Mouse (Mus musculus) hindbrain, embryonic 13.5 days (tissue): Measurements from ENCODE around the gene Olfr1053. TPM values are rescaled to one million over a fixed set of nuclear protein-coding genes. Genes with fewer than 3 reads are reported as not detected.
"Not testable (repeated sequence)": the region's sequence is repeated elsewhere in the genome, so short reads cannot be mapped to it uniquely, and the experiment has no call there.

Experiments
- ATAC-seq: fragments of 200-750 bp; cut with Nextera tagmentation; 2 replicates; pipeline ENCODE4 v1.8.0; 2017; ENCODE audit warnings: moderate TSS enrichment; ENCODE audit not compliant: low FRiP score
- H3K27ac ChIP-seq: fragments of 300-500 bp; sonication (generic); 2 replicates; pipeline ENCODE4 v1.5.1; 2015; ENCODE audit warnings: inconsistent platforms, mild to moderate bottlenecking, moderate library complexity
- H3K27me3 ChIP-seq: fragments of 300-500 bp; sonication (generic); 2 replicates; pipeline ENCODE4 v1.6.1; 2015; ENCODE audit warnings: mild to moderate bottlenecking, inconsistent platforms
- H3K36me3 ChIP-seq: fragments of 300-500 bp; sonication (generic); 2 replicates; pipeline ENCODE4 v1.6.1; 2015; ENCODE audit warnings: mild to moderate bottlenecking, inconsistent platforms
- H3K4me1 ChIP-seq: fragments of 300-500 bp; sonication (generic); replicated peaks from 2 replicates; pipeline ENCODE4 v1.6.1; 2015; ENCODE audit warnings: inconsistent platforms
- H3K4me2 ChIP-seq: fragments of 300-500 bp; sonication (generic); 2 replicates; pipeline ENCODE4 v1.6.1; 2015; ENCODE audit warnings: inconsistent platforms, mild to moderate bottlenecking, moderate library complexity
- H3K4me3 ChIP-seq: fragments of 300-500 bp; sonication (generic); 2 replicates; pipeline ENCODE4 v1.5.1; 2015; ENCODE audit warnings: mild to moderate bottlenecking, inconsistent platforms
- H3K9ac ChIP-seq: fragments of 300-500 bp; sonication (generic); 2 replicates; pipeline ENCODE4 v1.6.1; 2015; ENCODE audit warnings: mild to moderate bottlenecking, inconsistent platforms
- H3K9me3 ChIP-seq: fragments of 300-500 bp; sonication (generic); 2 replicates; pipeline ENCODE4 v1.6.1; 2016; ENCODE audit warnings: inconsistent platforms
- WGBS: fragments of 180-500 bp; shearing (Covaris S2); methylation state at CpG from one replicate; pipeline ENCODE4 v1.1.7; 2015; 5-methylcytosine and 5-hydroxymethylcytosine counted together
- polyA plus RNA-seq: library from polyadenylated mRNA; unstranded; fragments of >200 nt; fragmentation: Nextera tagmentation; extraction: Ambion mirVana; gene quantifications from 2 replicates; pipeline ENCODE4 v1.2.1, GENCODE M21; 2015

Olfr1053 gene
- not detected in 2 replicates for polyA plus RNA-seq

- Histone ChIP-seq H3K4me3 (no peak within 1 kb of the TSS), H3K4me2 (no peak within 1 kb of the TSS), H3K9ac (no peak within 1 kb of the TSS), H3K4me1 (no peaks in the 10 kb centered on the region), H3K36me3 (no peaks in the 10 kb centered on the region), H3K9me3 (no peaks in the 10 kb centered on the region), H3K27me3 (no peaks in the 10 kb centered on the region), H3K27ac (no peak within 1 kb of the TSS)
- ATAC-seq = no peak
- WGBS = 68% methylated on average over 3 of the region's 3 CpGs
Observed at GRCm38 (mm10) chr2:86315184-86315583, at the start of gene Olfr1053. Olfr1053 (minus strand) TSS chr2:86315284.

DNA sequence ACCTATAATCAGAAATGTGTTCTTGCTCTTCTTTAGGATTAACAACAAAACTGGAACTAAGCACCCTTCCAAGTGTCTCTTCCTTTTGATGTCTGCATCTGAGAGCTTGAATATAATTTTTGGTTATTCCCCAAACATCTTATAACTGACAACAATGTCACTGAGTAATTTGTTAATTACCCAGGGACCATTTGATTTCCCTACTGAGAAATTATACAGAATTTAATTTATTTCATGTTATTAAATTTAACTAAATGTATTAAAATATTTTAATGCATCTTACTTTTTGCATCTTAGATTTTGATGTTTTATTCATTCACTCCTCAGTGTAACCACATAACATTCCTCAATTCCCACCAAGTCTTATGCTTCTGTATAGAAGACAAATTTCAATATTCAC is 47.3 kb upstream of the Olfr1053 start, which contains the start of gene Olfr1056:
Gene Olfr1056, minus strand, starts transcription at position 101 of the 400 bp plus-strand sequence.
- Histone ChIP-seq H3K9me3 (no peaks in the 10 kb centered on the region), H3K27ac (no peak within 1 kb of the TSS), H3K4me1 (no peaks in the 10 kb centered on the region), H3K4me2 (no peak within 1 kb of the TSS), H3K9ac (no peak within 1 kb of the TSS), H3K36me3 (no peaks in the 10 kb centered on the region), H3K4me3 (no peak within 1 kb of the TSS), H3K27me3 (no peaks in the 10 kb centered on the region)
- ATAC-seq = no peak

DNA sequence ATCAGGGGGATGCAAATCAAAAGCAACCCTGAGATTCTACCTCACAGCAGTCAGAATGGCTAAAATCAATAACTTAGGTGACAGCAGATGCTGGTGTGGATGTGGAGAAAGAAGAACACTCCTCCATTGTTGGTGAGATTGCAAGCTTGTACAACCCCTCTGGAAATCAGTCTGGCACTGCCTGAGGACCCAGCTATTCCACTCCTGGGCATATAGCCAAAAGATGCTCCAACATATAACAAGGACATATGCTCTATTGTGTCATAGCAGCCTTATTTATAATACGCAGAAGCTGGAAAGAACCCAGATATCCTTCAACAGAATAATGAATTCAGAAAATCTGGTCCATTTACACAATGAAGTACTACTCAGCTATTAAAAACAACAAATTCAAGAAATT is 36.7 kb upstream of the Olfr1053 start:
- not testable (repeated sequence) for H3K4me2 ChIP-seq, H3K27me3 ChIP-seq, ATAC-seq, H3K9me3 ChIP-seq, H3K36me3 ChIP-seq, H3K27ac ChIP-seq, H3K9ac ChIP-seq, H3K4me3 ChIP-seq, H3K4me1 ChIP-seq
- WGBS = 95% methylated on average over 1 of the region's 1 CpGs

- H3K4me3 ChIP-seq = no peak within 1 kb of the TSS
- no peak for ATAC-seq
- H3K36me3 ChIP-seq = no peaks in the 10 kb centered on the region
- no peak within 1 kb of the TSS for H3K4me2 ChIP-seq
- H3K9me3 ChIP-seq = no peaks in the 10 kb centered on the region
- no peak within 1 kb of the TSS for H3K9ac ChIP-seq
- no peaks in the 10 kb centered on the region for H3K4me1 ChIP-seq
- no peak within 1 kb of the TSS for H3K27ac ChIP-seq
- H3K27me3 ChIP-seq = no peaks in the 10 kb centered on the region
- 91% methylated on average over 5 of the region's 5 CpGs for WGBS
Observed at GRCm38 (mm10) chr2:86350184-86350583, 35.1 kb upstream of the Olfr1053 start, which contains the start of gene Olfr1055. Olfr1055 (minus strand) TSS chr2:86350284.

- Histone ChIP-seq H3K36me3 (no peaks in the 10 kb centered on the region), H3K9ac (no peak within 1 kb of the TSS), H3K27ac (no peak within 1 kb of the TSS), H3K27me3 (no peaks in the 10 kb centered on the region), H3K4me1 (no peaks in the 10 kb centered on the region), H3K4me2 (no peak within 1 kb of the TSS), H3K4me3 (no peak within 1 kb of the TSS), H3K9me3 (no peaks in the 10 kb centered on the region)
- no peak for ATAC-seq
- WGBS = 91% methylated on average over 3 of the region's 3 CpGs
Observed at GRCm38 (mm10) chr2:86335333-86335732, 20.2 kb upstream of the Olfr1053 start, which contains the start of gene Olfr1054. Olfr1054 (minus strand) TSS chr2:86335433.

GRCm38 (mm10) chr2:86292155-86292554 is 22.9 kb downstream of the Olfr1053 start, which contains the start of gene Olfr1052:
Olfr1052 (plus strand) TSS chr2:86292455.
- Histone ChIP-seq H3K4me3 (no peak within 1 kb of the TSS), H3K27me3 (no peaks in the 10 kb centered on the region), H3K4me1 (no peaks in the 10 kb centered on the region), H3K4me2 (no peak within 1 kb of the TSS), H3K9me3 (no peaks in the 10 kb centered on the region), H3K27ac (no peak within 1 kb of the TSS), H3K9ac (no peak within 1 kb of the TSS), H3K36me3 (no peaks in the 10 kb centered on the region)
- no peak for ATAC-seq

- not testable (repeated sequence) for H3K9ac ChIP-seq, H3K4me1 ChIP-seq, H3K36me3 ChIP-seq, H3K4me3 ChIP-seq, H3K27ac ChIP-seq, H3K27me3 ChIP-seq, ATAC-seq, H3K4me2 ChIP-seq, H3K9me3 ChIP-seq
Observed at GRCm38 (mm10) chr2:86278988-86279387, 36.1 kb downstream of the Olfr1053 start, which contains the start of gene Olfr1051. Olfr1051 (minus strand) TSS chr2:86279088.

Other genes with a start within 250 kb of the Olfr1053 start
- gene Olfr1036, start 241.3 kb downstream of the Olfr1053 start, polyA plus RNA-seq = not detected in 2 replicates
- gene Olfr1037, start 227.9 kb downstream of the Olfr1053 start, polyA plus RNA-seq = not detected in 2 replicates
- not detected in 2 replicates for gene Olfr1039, start 179.4 kb downstream of the Olfr1053 start, polyA plus RNA-seq
- not detected in 2 replicates for gene Olfr1040, start 168.6 kb downstream of the Olfr1053 start, polyA plus RNA-seq
- gene Olfr1042, start 153.4 kb downstream of the Olfr1053 start, polyA plus RNA-seq = not detected in 2 replicates
- not detected in 2 replicates for gene Olfr1043, start 147.8 kb downstream of the Olfr1053 start, polyA plus RNA-seq
- gene Olfr1044, start 137.5 kb downstream of the Olfr1053 start, polyA plus RNA-seq = not detected in 2 replicates
- gene Olfr52, start 129.6 kb downstream of the Olfr1053 start, polyA plus RNA-seq = not detected in 2 replicates
- gene Olfr1045, start 112.3 kb downstream of the Olfr1053 start, polyA plus RNA-seq = not detected in 2 replicates
- not detected in 2 replicates for gene Olfr1046, start 96.0 kb downstream of the Olfr1053 start, polyA plus RNA-seq
- not detected in 2 replicates for gene Olfr1047, start 83.9 kb downstream of the Olfr1053 start, polyA plus RNA-seq
- gene Olfr1048, start 75.0 kb downstream of the Olfr1053 start, polyA plus RNA-seq = not detected in 2 replicates
- not detected in 2 replicates for gene Olfr1049, start 57.0 kb downstream of the Olfr1053 start, polyA plus RNA-seq
- not detected in 2 replicates for gene Olfr1051, start 36.2 kb downstream of the Olfr1053 start, polyA plus RNA-seq
- not detected in 2 replicates for gene Olfr1052, start 22.8 kb downstream of the Olfr1053 start, polyA plus RNA-seq
- gene Olfr1054, start 20.1 kb upstream of the Olfr1053 start, polyA plus RNA-seq = not detected in 2 replicates
- not detected in 2 replicates for gene Olfr1055, start 35.0 kb upstream of the Olfr1053 start, polyA plus RNA-seq
- gene Olfr1056, start 47.2 kb upstream of the Olfr1053 start, polyA plus RNA-seq = not detected in 2 replicates
- gene Olfr1057, start 63.1 kb upstream of the Olfr1053 start, polyA plus RNA-seq = not detected in 2 replicates
- not detected in 2 replicates for gene Olfr1058, start 73.3 kb upstream of the Olfr1053 start, polyA plus RNA-seq
- not detected in 2 replicates for gene Olfr1061, start 98.8 kb upstream of the Olfr1053 start, polyA plus RNA-seq
- gene Olfr1062, start 111.5 kb upstream of the Olfr1053 start, polyA plus RNA-seq = not detected in 2 replicates
- not detected in 2 replicates for gene Olfr1065, start 135.3 kb upstream of the Olfr1053 start, polyA plus RNA-seq
- gene Olfr1066, start 141.0 kb upstream of the Olfr1053 start, polyA plus RNA-seq = not detected in 2 replicates
- not detected in 2 replicates for gene Olfr228, start 172.1 kb upstream of the Olfr1053 start, polyA plus RNA-seq
- gene Olfr1076, start 193.2 kb upstream of the Olfr1053 start, polyA plus RNA-seq = not detected in 2 replicates
- gene Olfr1079, start 227.2 kb upstream of the Olfr1053 start, polyA plus RNA-seq = not detected in 2 replicates
- not detected in 2 replicates for gene Olfr1080, start 243.0 kb upstream of the Olfr1053 start, polyA plus RNA-seq